10 mouse cellular contexts compared by ENCODE assay signal in genomic region chr17:83846301-83847021, GRCm38 (mm10). TPM values are rescaled to one million over a fixed set of nuclear protein-coding genes. Genes with fewer than 3 reads are reported as not detected.
DNase-seq lines count a peak whose midpoint lies in the region; ATAC-seq and TF ChIP-seq lines count a peak whose summit lies in the region.
"Had no signal": no experiment of that assay in that cellular context is flagged by ENCODE, and none has a peak within 500 bp of the region (broad histone marks: within the 10 kb centered on the region; RNA-seq: fewer than 3 reads in every experiment).

No protein-coding gene starts in this region.

- H3K27ac ChIP-seq in liver, postnatal 0 days (ENCODE audit: low read depth) = peak overlapping the region; percentile 88
- H3K27ac ChIP-seq: heart, embryonic 15.5 days had no signal

- H3K4me1 ChIP-seq in liver, postnatal 0 days (ENCODE audit: insufficient read depth) = peaks cover 40% of the 10 kb centered on the region

- H3K36me3 ChIP-seq in liver, postnatal 0 days (replicated peaks; ENCODE audit: insufficient read depth, low read length) = 0 out of 2 replicates have a peak, but pooled peaks cover 3% of the 10 kb centered on the region
- H3K36me3 ChIP-seq: heart, embryonic 15.5 days had no signal

- no peak for TF ChIP-seq CTCF in liver, postnatal 0 days (IDR thresholded peaks at IDR 0.05; ENCODE audit: low read depth)

- peak overlapping the region; percentile 57 for H3K4me2 ChIP-seq in liver, postnatal 0 days (ENCODE audit: low read depth, low read length)
- H3K4me2 ChIP-seq: heart, embryonic 15.5 days had no signal

- H3K27me3 ChIP-seq in liver, postnatal 0 days (ENCODE audit: insufficient read depth, low read length) = no peaks in the 10 kb centered on the region
- H3K27me3 ChIP-seq: heart, embryonic 15.5 days had no signal

- WGBS in liver, postnatal 0 days (ENCODE audit: insufficient replicate concordance) = 27% methylated on average over 21 of the region's 21 CpGs

- peak overlapping the region; percentile 50 for H3K9ac ChIP-seq in liver, postnatal 0 days (replicated peaks)
- H3K9ac ChIP-seq: heart, embryonic 15.5 days had no signal

- no peaks in the 10 kb centered on the region for H3K9me3 ChIP-seq in liver, postnatal 0 days (ENCODE audit: low read length)
- H3K9me3 ChIP-seq: heart, embryonic 15.5 days had no signal

- no peak for TF ChIP-seq EP300 in liver, postnatal 0 days (IDR thresholded peaks at IDR 0.05; ENCODE audit: low read depth)

- ATAC-seq in granulocyte monocyte progenitor cell, adult 5-6 weeks (replicated peaks; ENCODE audit: poor library complexity, severe bottlenecking) = peak; percentile 74
- ATAC-seq in liver, postnatal 0 days = peak; percentile 51

- H3K4me3 ChIP-seq in liver, postnatal 0 days (ENCODE audit: low read depth, low read length) = peak overlapping the region; percentile 42
- H3K4me3 ChIP-seq: heart, embryonic 15.5 days had no signal

- DNase-seq in lung, postnatal 25 days (ENCODE audit: low spot score) = peak; percentile 63
- DNase-seq in lung, postnatal 10 days = no peak
- DNase-seq in liver, postnatal 0 days = peak; percentile 66
- DNase-seq in spleen, postnatal 36 days (ENCODE audit: low spot score in 2 of 2) = peak; percentile 90 to 92
- no peak for DNase-seq in right cerebral cortex, postnatal 14 days
- no peak for DNase-seq in gastrocnemius, postnatal 25 days
- DNase-seq in embryo, embryonic 10 days (ENCODE audit: low spot score) = no peak

RNA-seq across cellular contexts. Expression of gene Haao, which starts 1.3 kb away (rescaled TPM):
- total RNA-seq in granulocyte monocyte progenitor cell, adult 5-6 weeks (2014; fragmentation: Nextera tagmentation) = 36.7 and 42.2 TPM in 2 replicates
- 17.0 and 26.2 TPM in 2 replicates for total RNA-seq in granulocyte monocyte progenitor cell, adult 5-6 weeks (2017)
- polyA plus RNA-seq in liver, postnatal 0 days (2015; fragmentation: Nextera tagmentation; extraction: Ambion mirVana) = 93.3 and 104 TPM in 2 replicates
- not detected for total RNA-seq in gastrocnemius, postnatal 25 days (2021)
- total RNA-seq: midbrain, postnatal 0 days had no signal

Comparison
In these comparisons a context has a peak if more than half of its experiments do, and no peak if none do; other contexts are left out.
1. DNase-seq: peak in lung, postnatal 25 days (single experiment), liver, postnatal 0 days (single experiment) and spleen, postnatal 36 days (2 of 2); none in lung, postnatal 10 days (single experiment), right cerebral cortex, postnatal 14 days (single experiment), gastrocnemius, postnatal 25 days (single experiment) and embryo, embryonic 10 days (single experiment).
2. RNA of gene Haao, which starts 1.3 kb away (total RNA-seq): 17.0 to 42.2 TPM in granulocyte monocyte progenitor cell, adult 5-6 weeks; not detected in gastrocnemius, postnatal 25 days; every median in the first group is over 10 times any median in the second.